Mouse (Mus musculus) left cerebral cortex, postnatal 14 days (tissue): ENCODE measurements around the gene Phospho1. TPM values are rescaled to one million over a fixed set of nuclear protein-coding genes. Genes with fewer than 3 reads are reported as not detected.

Experiments
- DNase-seq, 2 experiments: peaks; one replicate each; pipeline ENCODE4 v3.0.0; 2021 to 2022; ENCODE audit warnings: low spot score in 2 of 2, mixed read lengths in 1 of 2
- intact Hi-C: fragments of 180-260 bp; cut with DNase I; formaldehyde crosslinking; loops from one replicate; pipeline ENCODE4 v1.15.1; 2025
- total RNA-seq, 2 experiments: library from RNA; stranded (reverse); gene quantifications; 2 replicates each; pipeline ENCODE4 v1.2.3; 2021

Phospho1 gene
- total RNA-seq, 2 experiments from 2014 or later, result 34.7 to 35.2 TPM

DNA sequence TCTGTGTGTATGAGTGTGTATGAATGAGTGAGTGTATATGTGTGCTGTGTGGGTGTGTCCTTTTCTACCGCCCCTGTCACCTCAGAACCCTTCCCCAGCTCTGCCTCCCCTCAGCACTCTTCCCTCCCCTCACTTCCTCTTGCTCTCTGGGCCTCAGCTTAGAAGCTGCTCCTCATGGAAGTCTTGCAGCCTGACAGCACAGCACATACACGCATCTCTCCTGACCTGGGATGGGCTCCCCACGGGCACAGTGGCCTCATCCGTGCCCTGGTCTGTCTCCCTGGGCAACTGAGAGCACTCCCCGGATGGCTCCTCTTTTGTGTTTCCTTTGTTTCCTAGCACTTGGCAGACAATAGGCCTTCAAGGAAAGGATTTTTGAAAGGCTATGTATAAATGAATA lies 14.7 kb upstream of the Phospho1 start:
- DNase-seq, result no peak
- intact Hi-C loops, result no loop called here

DNA sequence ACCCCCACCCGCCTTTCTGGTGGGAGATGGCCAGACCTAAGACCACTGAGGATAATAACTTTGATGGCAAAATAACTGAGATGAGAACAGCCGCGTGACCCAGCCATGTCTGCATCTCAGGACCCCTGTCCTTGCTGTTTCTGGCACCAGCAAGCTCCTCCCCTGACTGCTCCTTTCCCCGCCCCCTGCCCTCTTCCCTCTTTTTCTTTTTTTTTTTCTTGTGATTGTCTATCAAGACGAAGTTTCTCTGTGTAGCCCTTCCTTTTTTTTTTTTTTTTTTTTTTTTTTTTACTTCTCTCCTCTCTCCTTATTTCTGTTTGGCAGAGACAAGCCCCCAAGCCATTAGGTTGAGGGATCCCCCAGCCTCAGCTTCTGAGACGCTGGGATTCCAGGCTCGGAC lies 13.5 kb upstream of the Phospho1 start:
- intact Hi-C loops, result no loop called here
- DNase-seq, result no peak

DNA sequence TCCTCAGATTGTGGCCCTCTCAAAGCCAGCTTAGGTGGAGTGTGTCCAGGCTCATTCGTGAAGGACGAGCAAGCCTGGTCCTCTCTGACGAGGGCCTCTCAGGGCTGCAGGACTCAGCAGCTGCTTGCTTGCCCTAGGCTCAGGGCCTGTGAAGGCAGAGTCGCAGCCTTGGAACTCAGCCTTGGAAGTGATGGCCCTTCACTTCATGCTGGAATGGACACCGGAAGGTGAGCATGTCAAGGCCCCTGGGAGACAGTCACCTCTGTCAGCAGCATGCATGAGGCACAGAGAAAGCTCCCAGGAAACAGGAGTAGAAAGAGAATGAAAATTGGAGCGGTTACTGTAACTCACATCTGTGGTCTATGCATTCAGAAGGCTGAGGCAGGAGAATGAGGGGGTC lies 12.6 kb upstream of the Phospho1 start:
- intact Hi-C loops, result no loop called here
- DNase-seq, result no peak

DNA sequence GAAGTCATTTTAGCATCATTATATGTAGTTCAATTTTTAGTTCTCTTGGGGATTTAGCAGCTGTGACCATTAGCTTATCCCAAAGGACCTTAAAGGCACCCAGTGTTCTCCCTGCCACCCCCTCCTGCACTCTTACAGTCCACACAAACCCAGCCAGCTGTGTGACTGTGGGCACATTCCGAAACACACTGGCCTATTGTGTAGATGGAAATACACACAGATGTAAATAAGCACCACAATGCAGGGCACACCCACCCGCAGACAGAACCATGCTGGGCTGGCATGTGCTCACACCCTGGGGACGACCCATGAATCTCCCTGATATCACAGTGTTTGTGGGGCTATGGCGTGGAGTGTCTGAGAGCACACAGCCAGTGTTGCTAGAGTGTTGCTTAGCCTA lies 12.1 kb upstream of the Phospho1 start:
- DNase-seq, result no peak
- intact Hi-C loops, result no loop called here

DNA sequence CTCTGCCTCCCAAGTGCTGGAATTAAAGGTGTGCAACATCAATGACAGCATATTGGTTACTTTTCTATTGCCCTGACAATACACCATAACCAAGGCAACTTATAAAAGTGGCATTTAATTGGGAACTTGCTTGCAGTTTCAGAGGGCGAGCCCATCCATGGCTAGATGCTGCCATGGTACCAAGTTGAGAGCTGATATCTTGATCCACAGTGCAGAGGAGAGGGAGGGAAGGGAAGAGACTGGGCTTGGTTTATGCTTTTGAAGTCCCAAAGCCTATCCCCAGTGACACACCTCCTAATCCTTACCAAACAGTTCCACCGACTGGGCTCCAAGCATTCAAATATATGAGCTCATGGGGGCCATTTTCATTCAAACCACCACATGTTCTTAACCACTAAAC lies 10.2 kb upstream of the Phospho1 start:
- no peak for DNase-seq
- intact Hi-C loops, result no loop called here

DNA sequence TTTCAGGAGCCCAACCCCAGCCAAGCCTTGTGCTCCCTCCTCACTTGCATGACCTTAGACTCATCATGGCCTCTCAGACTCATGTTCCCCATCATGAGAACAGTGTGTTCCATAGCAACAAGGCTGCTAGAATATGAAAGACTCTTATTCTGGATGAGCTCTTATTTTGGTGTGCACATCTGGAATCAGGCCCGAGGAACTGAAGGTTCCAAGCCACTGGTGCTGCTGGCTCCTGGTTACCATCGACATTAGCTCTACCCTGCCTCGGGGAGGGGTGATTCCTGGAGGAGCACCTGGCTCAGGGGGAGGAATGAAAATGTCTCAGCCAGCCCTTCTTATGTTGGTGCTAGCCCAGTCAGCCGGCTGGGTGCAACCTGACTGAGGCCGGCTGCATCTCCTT lies 9.4 kb upstream of the Phospho1 start:
- no peak for DNase-seq
- intact Hi-C loops, result no loop called here

DNA sequence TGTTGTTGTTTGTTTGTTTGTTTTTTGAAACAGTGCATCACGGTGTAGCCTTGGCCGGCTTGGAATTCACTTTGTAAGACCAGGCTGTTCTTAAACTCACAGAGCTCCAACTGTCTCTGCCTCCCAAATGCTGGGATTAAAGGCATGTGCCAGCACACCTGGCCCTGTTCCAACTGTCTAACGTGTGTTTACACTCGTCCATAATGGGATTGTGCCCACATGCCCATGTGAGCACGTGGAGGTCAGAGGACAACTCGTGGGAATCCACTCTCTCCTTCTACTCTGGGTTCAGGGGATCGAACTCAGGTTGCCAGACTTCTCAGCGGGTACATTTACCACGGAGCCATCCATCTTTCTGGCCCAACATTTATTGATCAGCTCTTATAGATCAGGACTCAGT lies 8.9 kb upstream of the Phospho1 start:
- intact Hi-C loops, result no loop called here
- DNase-seq, result no peak

DNA sequence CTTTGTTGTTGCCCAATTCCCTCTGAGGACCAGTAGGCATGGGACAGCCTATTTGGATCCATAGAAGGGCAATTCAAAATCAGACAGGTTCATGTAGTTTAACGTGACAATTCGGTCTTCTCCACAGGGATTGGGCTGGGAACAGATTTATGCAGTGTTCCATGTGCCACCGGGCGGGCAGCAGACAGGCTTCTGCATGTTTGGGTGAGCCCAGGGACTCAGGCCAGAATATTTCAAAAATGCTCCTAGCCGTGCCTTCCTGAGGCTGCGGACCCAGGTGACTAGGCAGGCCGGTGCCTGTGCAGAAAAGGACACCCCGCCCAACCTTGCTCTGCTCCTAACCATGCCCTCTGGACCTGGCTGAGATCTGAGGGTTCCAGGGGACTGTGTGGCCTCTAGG lies 5.2 kb upstream of the Phospho1 start:
- DNase-seq, result no peak
- intact Hi-C loops, result no loop called here

DNA sequence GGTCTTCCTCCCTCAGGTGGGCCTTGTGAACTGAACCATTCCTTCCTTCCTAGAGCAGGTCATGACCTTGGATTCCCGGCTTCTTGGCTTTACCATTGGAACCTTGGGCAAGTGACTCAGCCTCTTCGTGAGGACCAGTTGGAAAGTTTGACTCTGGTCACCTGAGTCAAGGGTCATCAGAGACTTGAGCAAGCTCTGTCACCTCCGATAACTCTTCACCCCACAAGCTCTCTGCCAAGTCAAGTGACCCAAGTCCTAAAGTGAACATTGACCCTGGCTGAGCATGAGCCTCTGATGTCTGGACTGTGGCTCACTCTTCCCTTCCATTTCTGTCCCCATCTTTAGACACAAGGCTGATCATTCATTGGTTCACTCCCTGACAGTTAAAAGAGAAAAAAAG lies 2.8 kb upstream of the Phospho1 start:
- DNase-seq, result no peak
- intact Hi-C loops, result no loop called here

DNA sequence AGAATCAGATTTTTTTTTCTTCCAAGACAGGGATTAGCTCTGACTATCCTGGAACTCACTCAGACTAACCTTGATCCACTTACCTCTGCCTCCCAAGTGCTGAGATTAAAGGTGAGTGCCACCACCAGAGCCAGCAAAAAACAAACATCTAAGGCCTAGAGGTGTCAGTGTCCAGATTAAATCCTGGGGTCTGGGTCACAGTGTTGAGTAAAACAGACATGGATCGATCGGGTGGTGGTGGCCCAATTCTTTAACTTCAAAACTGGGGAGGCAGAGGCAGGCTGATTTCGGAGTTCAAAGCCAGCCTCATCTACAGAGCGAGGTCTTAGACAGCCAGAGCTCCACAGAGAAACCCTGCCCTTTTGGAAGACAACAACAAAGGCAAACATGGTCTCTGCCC lies 1.9 kb upstream of the Phospho1 start:
- no peak for DNase-seq
- intact Hi-C loops, result no loop called here

DNA sequence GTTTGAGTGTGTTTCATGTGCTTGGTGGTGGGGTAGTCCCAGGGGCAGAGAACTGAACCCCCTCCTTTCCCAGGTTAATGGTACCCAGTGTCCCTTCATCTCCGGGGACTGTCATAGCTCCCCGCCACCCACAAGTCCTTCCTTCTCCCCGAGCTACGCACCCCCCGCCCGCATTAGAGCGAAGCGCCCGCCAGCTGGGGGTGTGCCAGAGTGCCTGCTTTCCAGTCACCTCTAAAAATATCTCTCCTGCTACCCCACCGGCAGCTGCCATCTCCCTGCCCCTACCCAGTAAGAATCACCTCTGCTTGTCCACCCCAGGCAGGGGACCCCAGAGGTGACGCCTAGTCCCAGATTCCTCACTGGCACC lies 561 bp downstream of the Phospho1 start:
- intact Hi-C loops, result no loop called here
- DNase-seq, result peak; percentile 54 to 62

DNA sequence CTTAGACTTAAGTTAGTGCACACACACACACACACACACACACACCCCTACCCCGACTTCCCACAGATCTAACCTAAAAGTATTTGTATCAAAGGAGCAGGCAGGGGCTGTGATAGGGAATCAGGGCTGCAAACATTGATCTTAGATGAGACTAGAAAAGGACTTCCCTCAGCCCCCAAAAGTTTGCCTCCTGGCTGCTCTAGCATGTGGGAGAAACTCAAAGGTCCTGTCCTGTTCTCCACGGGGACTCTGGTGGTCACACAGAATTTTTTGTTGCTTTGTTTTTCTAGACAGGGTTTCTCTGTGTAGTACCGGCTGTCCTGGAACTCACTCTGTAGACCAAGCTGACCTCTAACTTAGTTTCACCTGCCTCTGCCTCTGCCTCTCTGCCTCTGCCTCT lies 1.3 kb downstream of the Phospho1 start:
- intact Hi-C loops, result no loop called here
- no peak for DNase-seq

DNA sequence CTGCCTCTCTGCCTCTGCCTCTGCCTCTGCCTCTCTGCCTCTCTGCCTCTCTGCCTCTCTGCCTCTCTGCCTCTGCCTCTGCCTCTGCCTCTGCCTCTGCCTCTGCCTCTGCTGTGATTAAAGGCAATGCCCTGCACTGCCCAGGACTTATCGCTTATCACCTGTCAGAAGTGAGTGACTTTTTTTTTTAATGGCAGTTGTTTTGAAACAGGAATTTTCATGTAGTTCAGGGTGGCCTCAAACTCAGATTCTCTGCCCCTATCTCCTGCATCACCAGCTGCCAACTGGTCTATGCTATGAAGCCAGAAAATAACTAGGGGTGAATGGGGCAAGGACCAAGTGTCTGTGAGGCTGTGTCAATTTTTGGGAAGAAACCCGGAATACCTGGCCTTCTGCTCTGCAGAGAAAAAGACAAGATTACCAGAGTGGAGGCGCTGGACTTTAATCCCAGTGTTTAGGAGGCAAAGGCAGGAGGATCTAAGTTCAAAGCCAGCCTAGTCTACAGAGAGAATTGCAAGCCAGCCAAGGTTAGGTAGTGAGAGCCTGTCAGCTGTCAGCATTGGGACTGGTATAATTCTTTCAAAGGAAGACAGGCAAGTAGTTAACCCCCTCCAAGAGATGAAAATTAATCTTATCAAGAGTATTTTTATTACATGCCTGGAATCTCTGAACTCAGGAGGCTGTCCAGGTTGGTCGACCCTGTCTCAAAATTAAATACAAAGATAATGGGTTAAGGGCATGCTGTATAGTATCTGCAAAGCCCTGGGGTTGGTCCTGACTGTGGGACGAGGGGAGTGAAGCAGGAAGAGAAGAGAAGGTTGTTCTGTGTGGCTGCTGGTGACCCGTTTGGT lies 2.2 kb downstream of the Phospho1 start:
- DNase-seq, result no peak
- intact Hi-C loops, result no loop called here

DNA sequence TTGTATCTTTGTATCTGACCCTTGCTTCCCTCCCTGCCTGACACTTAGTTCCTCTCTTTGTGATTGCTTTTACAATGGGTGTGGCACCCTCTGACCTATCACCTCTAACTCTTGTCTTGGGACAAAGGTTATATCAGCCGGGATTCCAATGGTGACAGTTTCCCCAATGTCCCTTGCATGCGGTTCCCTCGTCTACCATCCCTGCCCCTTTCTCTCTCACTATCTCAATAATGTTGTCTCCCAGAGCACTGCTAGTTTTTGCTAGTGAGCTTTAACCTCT lies 2.8 kb downstream of the Phospho1 start:
- DNase-seq, result no peak
- intact Hi-C loops, result no loop called here

DNA sequence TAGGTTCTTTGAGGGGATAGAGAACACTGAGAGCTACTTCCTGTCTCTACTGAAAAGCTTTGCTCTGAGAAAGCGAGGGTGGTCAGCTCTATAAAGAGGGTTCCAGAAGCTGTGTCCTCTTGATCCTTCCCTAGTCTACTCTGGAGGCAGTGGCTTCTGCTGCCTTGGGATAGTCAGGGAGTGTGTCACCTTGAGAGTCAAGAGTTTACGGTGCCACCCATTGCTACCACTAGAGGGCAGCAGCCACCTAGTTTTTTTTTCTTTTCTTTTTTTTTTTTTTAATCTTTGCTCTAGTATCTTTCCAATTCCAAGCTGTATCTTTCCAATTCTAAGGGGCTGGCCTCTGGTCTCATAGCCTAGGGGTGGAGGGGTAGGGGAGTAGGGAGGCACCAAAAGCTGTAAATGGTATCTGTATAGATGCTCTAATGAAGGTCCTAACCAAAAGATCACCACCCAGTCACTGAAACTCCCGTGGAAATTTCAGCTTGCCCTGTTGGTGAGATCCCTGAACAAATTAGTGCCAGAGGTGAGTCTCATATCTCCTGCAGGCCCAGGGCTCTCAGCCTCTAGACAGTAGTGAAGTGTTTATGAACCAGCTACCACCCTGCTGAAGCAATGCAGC lies 3.3 kb downstream of the Phospho1 start:
- intact Hi-C loops, result no loop called here
- peak; percentile 49 to 81 for DNase-seq

DNA sequence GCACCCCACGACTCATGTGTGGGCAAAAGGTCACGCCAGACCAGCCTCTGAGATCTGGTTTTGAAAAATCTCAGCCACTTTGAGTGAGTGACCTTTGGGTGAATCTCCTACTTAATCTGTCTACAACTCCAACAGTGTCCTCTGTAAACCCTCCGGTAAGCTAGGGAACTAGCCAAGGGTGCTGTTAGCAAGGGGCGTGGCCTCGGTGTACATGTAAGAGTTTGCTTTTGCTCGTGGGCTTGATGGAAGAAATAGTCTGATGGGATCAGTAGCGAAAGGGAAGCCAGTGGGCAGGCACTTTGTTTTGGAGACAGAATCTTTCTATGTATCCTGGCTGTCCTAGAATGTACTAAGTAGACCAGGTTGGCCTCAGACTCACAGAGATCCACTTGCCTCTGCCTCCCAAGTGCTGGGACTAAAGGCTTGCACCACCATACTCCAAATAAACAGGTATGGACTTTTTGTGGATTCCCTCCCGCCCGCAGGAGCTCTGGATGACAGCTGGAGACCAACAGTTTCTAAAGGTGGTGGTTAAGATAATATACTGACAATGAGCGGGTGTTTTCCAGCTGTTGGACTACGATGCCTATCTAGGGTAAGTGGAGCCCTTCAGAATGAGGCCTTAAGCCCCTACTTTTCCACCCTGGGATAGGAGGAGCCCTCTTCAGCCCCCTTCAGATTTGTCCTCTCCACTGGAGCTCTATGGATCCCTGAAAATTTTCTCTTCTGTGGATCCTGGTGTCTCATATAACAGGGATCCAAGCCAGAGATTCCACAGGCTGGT lies 4.1 kb downstream of the Phospho1 start:
- intact Hi-C loops, result no loop called here
- no peak for DNase-seq

DNA sequence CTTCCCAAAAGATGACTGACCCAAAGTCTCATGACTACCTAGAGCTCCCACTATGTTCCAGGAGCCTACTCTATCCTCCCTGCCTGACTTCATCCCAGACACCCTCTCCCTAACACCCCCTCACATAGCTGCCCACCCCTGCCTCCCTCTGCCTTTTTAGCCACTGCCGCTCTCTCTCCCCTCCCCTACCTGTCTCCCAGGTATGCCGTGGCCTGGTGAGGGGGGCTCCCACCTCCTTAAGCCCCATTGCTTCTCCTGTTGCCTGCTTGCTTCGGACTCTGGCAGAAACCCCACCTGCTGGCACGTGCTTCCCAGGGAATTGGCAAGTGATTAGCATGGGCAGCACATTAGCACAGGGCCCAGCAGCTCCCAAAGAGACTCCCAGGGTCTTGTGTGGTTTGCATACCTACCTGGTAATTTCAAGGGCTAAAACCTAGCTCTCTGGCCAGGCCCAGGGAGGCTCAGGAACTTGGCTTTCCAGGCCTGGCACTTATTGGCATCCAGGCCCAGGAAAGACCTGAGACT lies 5.3 kb downstream of the Phospho1 start:
- DNase-seq, result no peak
- intact Hi-C loops, result no loop called here

DNA sequence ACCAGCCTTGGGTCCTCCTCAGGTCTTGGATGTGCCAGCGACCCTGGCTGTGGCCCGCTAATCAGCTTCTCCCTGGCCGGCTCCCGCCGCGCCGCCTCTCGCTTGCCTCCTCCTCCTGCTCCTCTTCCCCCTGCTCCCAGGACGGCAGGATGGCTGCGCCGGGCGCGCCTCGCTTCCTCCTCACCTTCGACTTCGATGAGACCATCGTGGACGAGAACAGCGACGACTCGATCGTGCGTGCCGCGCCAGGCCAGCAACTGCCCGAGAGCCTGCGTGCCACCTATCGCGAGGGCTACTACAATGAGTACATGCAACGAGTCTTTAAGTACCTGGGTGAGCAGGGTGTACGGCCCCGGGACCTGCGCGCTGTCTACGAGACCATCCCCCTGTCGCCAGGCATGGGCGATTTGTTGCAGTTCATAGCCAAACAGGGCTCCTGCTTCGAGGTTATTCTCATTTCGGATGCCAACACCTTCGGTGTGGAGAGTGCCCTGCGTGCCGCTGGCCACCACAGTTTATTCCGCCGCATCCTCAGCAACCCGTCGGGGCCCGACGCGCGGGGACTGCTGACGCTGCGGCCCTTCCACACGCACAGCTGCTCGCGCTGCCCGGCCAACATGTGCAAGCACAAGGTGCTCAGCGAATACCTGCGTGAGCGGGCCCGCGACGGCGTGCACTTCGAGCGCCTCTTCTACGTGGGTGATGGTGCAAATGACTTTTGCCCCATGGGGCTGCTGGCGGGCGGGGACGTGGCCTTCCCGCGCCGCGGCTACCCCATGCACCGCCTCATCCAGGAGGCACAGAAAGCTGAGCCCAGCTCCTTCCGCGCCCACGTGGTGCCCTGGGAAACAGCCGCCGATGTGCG lies 6.3 kb downstream of the Phospho1 start:
- intact Hi-C loops, result no loop called here
- no peak for DNase-seq

DNA sequence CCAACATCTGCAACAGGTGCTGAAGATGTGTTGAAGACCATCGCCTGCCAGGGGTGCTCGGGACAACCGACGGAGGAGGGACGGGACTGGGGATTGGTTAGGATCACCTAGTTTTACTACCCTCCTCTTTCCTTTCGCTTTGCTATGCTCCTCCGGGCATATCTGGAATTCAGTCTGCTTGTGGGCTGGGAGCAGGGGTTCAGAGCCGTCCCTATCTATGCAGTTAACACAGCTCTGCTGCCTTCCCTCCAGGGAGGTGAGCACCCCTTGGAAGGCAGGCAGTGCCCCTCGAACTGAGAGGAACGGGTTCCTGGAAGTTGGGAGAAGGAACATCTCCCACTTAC lies 6.9 kb downstream of the Phospho1 start:
- no peak for DNase-seq
- intact Hi-C loops, result no loop called here

DNA sequence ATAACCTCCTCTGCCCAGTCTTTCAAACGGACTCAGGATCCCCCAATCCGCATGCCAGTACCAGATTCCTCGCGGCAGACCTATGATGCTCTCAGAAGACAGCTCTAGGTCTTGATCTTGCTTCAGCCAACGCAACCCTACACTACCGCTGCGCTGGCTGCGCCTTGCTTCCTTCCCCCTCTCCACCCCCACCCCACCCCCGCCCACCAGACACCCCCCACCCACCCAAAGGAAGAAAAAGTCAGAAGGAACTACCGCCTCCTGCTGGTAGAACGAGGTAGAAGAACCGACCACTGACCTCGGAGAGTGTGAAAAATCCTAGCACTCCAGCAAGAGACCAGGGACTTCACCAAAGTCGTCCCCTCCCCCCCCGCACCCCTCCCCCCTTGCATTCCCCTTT lies 7.3 kb downstream of the Phospho1 start:
- intact Hi-C loops, result no loop called here
- DNase-seq, result no peak
